Mouse (Mus musculus) C2C12 (cell line): ENCODE results near the gene Pf4. TPM values are rescaled to one million over a fixed set of nuclear protein-coding genes. Genes with fewer than 3 reads are reported as not detected.

ENCODE experiments used
- H3K27me3 ChIP-seq: one replicate; pipeline ENCODE4 v1.6.1; 2011; ENCODE audit not compliant: control insufficient read depth, insufficient read depth, insufficient read length
- H3K36me3 ChIP-seq: one replicate; pipeline ENCODE4 v1.6.1; 2011; ENCODE audit not compliant: control insufficient read depth, insufficient read depth
- H3K4me3 ChIP-seq: one replicate; pipeline ENCODE4 v1.5.1; 2011; ENCODE audit warnings: mild to moderate bottlenecking, control low read depth; ENCODE audit not compliant: poor library complexity, insufficient read depth, severe bottlenecking
- H3K79me2 ChIP-seq: one replicate; pipeline ENCODE4 v1.6.1; 2011; ENCODE audit not compliant: control insufficient read depth, insufficient read depth
- H3K79me3 ChIP-seq: one replicate; pipeline ENCODE4 v1.6.1; 2011; ENCODE audit warnings: low read depth, control low read depth
- H3ac ChIP-seq: one replicate; pipeline ENCODE3; 2011; ENCODE audit warnings: low read depth; ENCODE audit not compliant: control insufficient read depth, insufficient read length
- CEBPB ChIP-seq: IDR thresholded peaks from one replicate; pipeline ENCODE4 v1.6.1; 2011; ENCODE audit warnings: low read depth, mild to moderate bottlenecking, control low read depth, moderate library complexity
- CTCF ChIP-seq: IDR thresholded peaks from one replicate; pipeline ENCODE4 v1.5.1; 2011; ENCODE audit not compliant: control insufficient read depth, insufficient read depth, insufficient read length
- FOSL1 ChIP-seq: IDR thresholded peaks from one replicate; pipeline ENCODE4 v1.8.0; 2011; ENCODE audit warnings: mild to moderate bottlenecking, low read length; ENCODE audit not compliant: poor library complexity, insufficient read depth, severe bottlenecking
- MAX ChIP-seq: IDR thresholded peaks from one replicate; pipeline ENCODE4 v1.6.1; 2011; ENCODE audit warnings: mild to moderate bottlenecking, control low read depth
- MYOD1 ChIP-seq: IDR thresholded peaks from one replicate; pipeline ENCODE4 v1.6.1; 2011; ENCODE audit warnings: low read depth; ENCODE audit not compliant: control insufficient read depth, insufficient read length
- MYOG ChIP-seq: IDR thresholded peaks from one replicate; pipeline ENCODE4 v1.6.1; 2011; ENCODE audit not compliant: control insufficient read depth, insufficient read length; ENCODE audit errors: extremely low read depth
- USF1 ChIP-seq: IDR thresholded peaks from one replicate; pipeline ENCODE4 v1.6.1; 2011; ENCODE audit warnings: low read depth, mild to moderate bottlenecking, control low read depth, moderate library complexity
- polyA plus RNA-seq: library from polyadenylated mRNA; unstranded; fragments of >200 nt; fragmentation: generic; extraction: Trizol; gene quantifications from one replicate; pipeline ENCODE4 v1.2.1, GENCODE M21; 2012; ENCODE audit warnings: missing spikeins

Gene Pf4
- polyA plus RNA-seq, 1 experiment: not detected

- Histone ChIP-seq H3K79me2 (no peaks in the 10 kb centered on the region), H3K36me3 (no peaks in the 10 kb centered on the region), H3K79me3 (no peaks in the 10 kb centered on the region), H3K27me3 (no peaks in the 10 kb centered on the region), H3ac (no peak overlapping the region), H3K4me3 (no peak overlapping the region)
- TF ChIP-seq CEBPB (no peak), USF1 (no peak), MYOD1 (no peak), MAX (no peak), MYOG (no peak), CTCF (no peak), FOSL1 (no peak)
These were observed 5.4 kb downstream of the Pf4 start for GRCm38 (mm10) chr5:90777621-90778020.

GRCm38 (mm10) chr5:90778856-90779255 is 6.6 kb downstream of the Pf4 start:
- Histone ChIP-seq H3K4me3 (no peak overlapping the region), H3ac (no peak overlapping the region), H3K27me3 (no peaks in the 10 kb centered on the region), H3K79me2 (no peaks in the 10 kb centered on the region), H3K36me3 (no peaks in the 10 kb centered on the region), H3K79me3 (no peaks in the 10 kb centered on the region)
- TF ChIP-seq MYOD1 (no peak), MAX (no peak), USF1 (no peak), MYOG (no peak), CEBPB (no peak), FOSL1 (no peak), CTCF (no peak)

GRCm38 (mm10) chr5:90783697-90784096 is 11.5 kb downstream of the Pf4 start:
- Histone ChIP-seq H3K79me3 (no peaks in the 10 kb centered on the region), H3ac (no peak overlapping the region), H3K79me2 (no peaks in the 10 kb centered on the region), H3K4me3 (no peak overlapping the region), H3K36me3 (no peaks in the 10 kb centered on the region), H3K27me3 (no peaks in the 10 kb centered on the region)
- TF ChIP-seq CTCF (no peak), MYOD1 (no peak), USF1 (no peak), MAX (no peak), FOSL1 (no peak), MYOG (no peak), CEBPB (no peak)

- H3K4me3 ChIP-seq: no peak within 1 kb of the TSS
- H3K27me3 ChIP-seq: no peaks in the 10 kb centered on the region
- H3K79me3 ChIP-seq: no peaks in the 10 kb centered on the region
- no peaks in the 10 kb centered on the region for H3K79me2 ChIP-seq
- H3ac ChIP-seq: no peak within 1 kb of the TSS
- TF ChIP-seq CEBPB (no peak), MYOG (no peak), CTCF (no peak), USF1 (no peak), MAX (no peak), FOSL1 (no peak), MYOD1 (no peak)
- no peaks in the 10 kb centered on the region for H3K36me3 ChIP-seq
These were observed 13.7 kb downstream of the Pf4 start, which contains the start of gene Cxcl3 for GRCm38 (mm10) chr5:90785659-90786588. Gene Cxcl3, plus strand, starts transcription at chr5:90786103.

GRCm38 (mm10) chr5:90788114-90788513 is 15.9 kb downstream of the Pf4 start:
- no peaks in the 10 kb centered on the region for H3K36me3 ChIP-seq
- no peak overlapping the region for H3ac ChIP-seq
- no peaks in the 10 kb centered on the region for H3K79me2 ChIP-seq
- no peak overlapping the region for H3K4me3 ChIP-seq
- no peaks in the 10 kb centered on the region for H3K79me3 ChIP-seq
- no peak for TF ChIP-seq MAX
- no peak for TF ChIP-seq FOSL1
- TF ChIP-seq CTCF: no peak
- no peak for TF ChIP-seq USF1
- TF ChIP-seq MYOG: no peak
- no peak for TF ChIP-seq MYOD1
- TF ChIP-seq CEBPB: no peak
- H3K27me3 ChIP-seq: no peaks in the 10 kb centered on the region
